Mouse (Mus musculus): ENCODE data around the gene Nln.

Gene Nln

GRCm38 (mm10) chr13:104109288-104109815 is at the start of gene Nln, which contains the start of gene Sgtb:
Gene Nln, minus strand, starts transcription at chr13:104109614.
Gene Sgtb, plus strand, starts transcription at chr13:104109741.
- peak; percentile 94 for DNase-seq

- DNase-seq, result no peak
Observed at GRCm38 (mm10) chr13:104155686-104156085, 46.3 kb upstream of the Nln start.

- no peak for DNase-seq
Observed at GRCm38 (mm10) chr13:104155106-104155505, 45.7 kb upstream of the Nln start.

- no peak for DNase-seq
Observed at GRCm38 (mm10) chr13:104154180-104154579, 44.8 kb upstream of the Nln start.

GRCm38 (mm10) chr13:104145646-104146045 is 36.2 kb upstream of the Nln start:
- no peak for DNase-seq

GRCm38 (mm10) chr13:104144871-104145270 is 35.5 kb upstream of the Nln start:
- DNase-seq, result no peak

GRCm38 (mm10) chr13:104139369-104140209 is 30.2 kb upstream of the Nln start:
- peak; percentile 82 for DNase-seq

GRCm38 (mm10) chr13:104134510-104135085 is 25.2 kb upstream of the Nln start:
- no peak for DNase-seq

- DNase-seq, result no peak
Observed at GRCm38 (mm10) chr13:104132561-104132960, 23.1 kb upstream of the Nln start.

- no peak for DNase-seq
Observed at GRCm38 (mm10) chr13:104123662-104124381, 14.4 kb upstream of the Nln start.

- DNase-seq, result no peak
Observed at GRCm38 (mm10) chr13:104122078-104122840, 12.8 kb upstream of the Nln start.

GRCm38 (mm10) chr13:104114827-104115226 is 5.4 kb upstream of the Nln start:
- DNase-seq, result no peak

- DNase-seq, result no peak
Observed at GRCm38 (mm10) chr13:104113782-104114181, 4.4 kb upstream of the Nln start.

- no peak for DNase-seq
Observed at GRCm38 (mm10) chr13:104112266-104112900, 3.0 kb upstream of the Nln start.

- no peak for DNase-seq
Observed at GRCm38 (mm10) chr13:104110526-104110925, 1.1 kb upstream of the Nln start.

GRCm38 (mm10) chr13:104109816-104110521 is 555 bp upstream of the Nln start:
- peak; percentile 53 for DNase-seq

- DNase-seq, result no peak
Observed at GRCm38 (mm10) chr13:104108651-104109287, 645 bp downstream of the Nln start.

- DNase-seq, result no peak
Observed at GRCm38 (mm10) chr13:104101606-104102235, 7.7 kb downstream of the Nln start.

- no peak for DNase-seq
Observed at GRCm38 (mm10) chr13:104100416-104100815, 9.0 kb downstream of the Nln start.

GRCm38 (mm10) chr13:104097190-104097589 is 12.2 kb downstream of the Nln start:
- no peak for DNase-seq
